In the genomic region with DNA sequence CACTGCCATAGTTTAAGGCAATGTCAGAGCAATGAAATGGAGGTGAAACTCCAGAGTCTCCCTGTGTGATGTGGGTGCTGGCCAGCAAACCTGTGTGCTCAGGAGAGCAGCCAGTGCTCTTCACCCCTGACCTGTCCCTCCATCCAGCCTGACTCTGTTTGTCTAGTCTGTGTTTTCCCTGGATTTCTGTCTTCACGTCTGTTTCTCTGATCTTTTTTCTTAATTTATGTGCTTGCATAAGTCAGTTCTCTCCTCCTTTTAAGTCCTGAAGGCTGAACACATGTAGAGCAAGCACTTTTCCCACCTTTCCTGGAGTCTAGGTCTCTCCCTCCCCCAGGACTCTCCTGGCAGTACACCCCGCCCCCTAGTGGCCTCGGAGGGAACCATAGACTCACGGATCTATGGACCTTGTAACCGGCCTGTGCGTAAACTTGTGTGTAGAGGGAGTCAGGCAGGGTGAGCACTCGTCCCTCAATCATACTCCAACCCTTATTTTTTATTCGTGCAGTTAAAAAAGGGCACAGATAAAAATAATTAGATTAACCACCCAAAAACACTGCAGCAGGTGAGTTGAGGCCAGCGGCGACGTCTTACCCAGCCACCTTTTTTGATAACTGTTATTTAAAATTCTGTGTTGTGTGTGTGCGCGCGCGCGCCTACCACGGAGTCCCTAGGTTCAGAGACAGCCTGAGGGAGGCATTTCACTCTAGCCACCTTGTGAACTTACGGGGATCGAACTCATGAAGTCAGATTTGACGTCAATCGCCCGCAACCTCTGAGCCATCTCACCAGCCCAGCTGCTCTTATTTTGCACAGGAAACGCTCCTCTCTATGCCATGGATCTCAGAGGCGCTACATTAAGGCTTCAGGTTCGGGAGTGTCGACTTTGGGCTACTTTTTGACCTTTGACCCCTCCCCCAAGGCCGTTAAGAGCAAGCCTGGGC, we compare ENCODE assay signal across 8 mouse cellular contexts. TPM values are rescaled to one million over a fixed set of nuclear protein-coding genes. Genes with fewer than 3 reads are reported as not detected.
DNase-seq lines count a peak whose midpoint lies in the region; ATAC-seq lines count a peak whose summit lies in the region.

No protein-coding gene starts in this region.

- peak; percentile 93 to 98 for DNase-seq in adrenal gland, adult (ENCODE audit: inconsistent age in 2 of 2, low spot score in 1 of 2)
- DNase-seq in embryo, embryonic 10.5 days (ENCODE audit: low spot score), result peak; percentile 98
- peak; percentile 84 for DNase-seq in gastrocnemius, postnatal 25 days
- DNase-seq in left cerebral cortex, postnatal 4 days, result peak; percentile 93
- DNase-seq in midbrain, embryonic 11.5 days (ENCODE audit: low spot score, missing footprints), result peak; percentile 99
- DNase-seq in right cerebral cortex, postnatal 4 days, result peak; percentile 91

- ATAC-seq in intestine, embryonic 15.5 days, result peak; percentile 71
- peak; percentile 54 for ATAC-seq in midbrain, embryonic 11.5 days (ENCODE audit: low FRiP score)
- no peak for ATAC-seq in activated CD4-positive, CD25-positive, alpha-beta regulatory T cell, adult 4 months

- peak overlapping the region; percentile 85 for H3K27ac ChIP-seq in intestine, embryonic 15.5 days
- H3K27ac ChIP-seq in midbrain, embryonic 11.5 days (ENCODE audit: low read depth, low read length), result peak overlapping the region; percentile 33; the same call in 1 of the 2 replicates

- H3K9ac ChIP-seq in intestine, embryonic 15.5 days, result peak overlapping the region; percentile 57
- H3K9ac ChIP-seq in midbrain, embryonic 11.5 days (ENCODE audit: low read length), result peak overlapping the region; percentile 1; the same call in 1 of the 2 replicates

- no peaks in the 10 kb centered on the region for H3K27me3 ChIP-seq in intestine, embryonic 15.5 days (replicated peaks)
- H3K27me3 ChIP-seq in midbrain, embryonic 11.5 days (ENCODE audit: control insufficient read depth, insufficient read depth, low read length), result no peaks in the 10 kb centered on the region

- no peaks in the 10 kb centered on the region for H3K9me3 ChIP-seq in intestine, embryonic 15.5 days
- no peaks in the 10 kb centered on the region for H3K9me3 ChIP-seq in midbrain, embryonic 11.5 days (ENCODE audit: control insufficient read depth, low read length)

- peak overlapping the region; percentile 90 for H3K4me3 ChIP-seq in intestine, embryonic 15.5 days (replicated peaks)
- H3K4me3 ChIP-seq in midbrain, embryonic 11.5 days (ENCODE audit: low read depth, low read length), result peak overlapping the region; percentile 97

- H3K4me1 ChIP-seq in intestine, embryonic 15.5 days (replicated peaks), result peaks cover 32% of the 10 kb centered on the region
- H3K4me1 ChIP-seq in midbrain, embryonic 11.5 days (ENCODE audit: control insufficient read depth, insufficient read depth, low read length), result peaks cover 28% of the 10 kb centered on the region

- peaks cover 6% of the 10 kb centered on the region; the same call in 1 of the 2 replicates for H3K36me3 ChIP-seq in intestine, embryonic 15.5 days
- no peaks in the 10 kb centered on the region for H3K36me3 ChIP-seq in midbrain, embryonic 11.5 days (ENCODE audit: control insufficient read depth, insufficient read depth, low read length)

- intact Hi-C loops in left cerebral cortex, postnatal 4 days (cut with DNase I), result loop anchor here (10.0 kb wide), 1 partner anchor 130 kb away; a partner anchor contains a TSS

- WGBS in intestine, embryonic 15.5 days, result 2% methylated on average over 27 of the region's 27 CpGs
- 2% methylated on average over 27 of the region's 27 CpGs for WGBS in midbrain, embryonic 11.5 days

- peak overlapping the region; percentile 63 for H3K4me2 ChIP-seq in intestine, embryonic 15.5 days (replicated peaks)
- peak overlapping the region; percentile 33 for H3K4me2 ChIP-seq in midbrain, embryonic 11.5 days

RNA-seq across cellular contexts. Expression of a gene that starts 1.0 kb away (rescaled TPM):
- total RNA-seq in gastrocnemius, postnatal 25 days (2021), result 100 to 1,000 TPM in 1 of 2 experiments, 10 to 100 TPM in 1; 99.8 to 120 TPM
- polyA plus RNA-seq in intestine, embryonic 15.5 days (2015; fragmentation: Nextera tagmentation; extraction: Ambion mirVana), result 14.4 and 21.2 TPM in 2 replicates
- 100 to 1,000 TPM; 100 to 111 TPM for total RNA-seq in left cerebral cortex, postnatal 4 days (2021)
- polyA plus RNA-seq in midbrain, embryonic 11.5 days (2014; fragmentation: Nextera tagmentation; extraction: Ambion mirVana), result 18.5 and 23.1 TPM in 2 replicates
- 10 to 100 TPM; 22.1 to 25.4 TPM for polyA plus RNA-seq in activated CD4-positive, CD25-positive, alpha-beta regulatory T cell, adult 4 months (2017; shearing (Covaris generic))

RNA-seq across cellular contexts. Expression of a gene that starts 9.2 kb away (rescaled TPM):
- total RNA-seq in gastrocnemius, postnatal 25 days (2021), result 1 to 10 TPM; 5.6 to 6.7 TPM
- polyA plus RNA-seq in intestine, embryonic 15.5 days (2015; fragmentation: Nextera tagmentation; extraction: Ambion mirVana), result 12.8 and 14.0 TPM in 2 replicates
- total RNA-seq in left cerebral cortex, postnatal 4 days (2021), result 10 to 100 TPM; 28.8 to 30.8 TPM
- polyA plus RNA-seq in midbrain, embryonic 11.5 days (2014; fragmentation: Nextera tagmentation; extraction: Ambion mirVana), result 7.0 and 7.3 TPM in 2 replicates
- polyA plus RNA-seq in activated CD4-positive, CD25-positive, alpha-beta regulatory T cell, adult 4 months (2017; shearing (Covaris generic)), result 10 to 100 TPM; 26.8 to 32.5 TPM

RNA-seq across cellular contexts. Expression of a gene that starts 23.8 kb away (rescaled TPM):
- total RNA-seq in gastrocnemius, postnatal 25 days (2021), result 100 to 1,000 TPM; 634 to 665 TPM
- 701 and 737 TPM in 2 replicates for polyA plus RNA-seq in intestine, embryonic 15.5 days (2015; fragmentation: Nextera tagmentation; extraction: Ambion mirVana)
- total RNA-seq in left cerebral cortex, postnatal 4 days (2021), result 100 to 1,000 TPM; 247 to 270 TPM
- 329 and 355 TPM in 2 replicates for polyA plus RNA-seq in midbrain, embryonic 11.5 days (2014; fragmentation: Nextera tagmentation; extraction: Ambion mirVana)
- polyA plus RNA-seq in activated CD4-positive, CD25-positive, alpha-beta regulatory T cell, adult 4 months (2017; shearing (Covaris generic)), result 100 to 1,000 TPM; 338 to 428 TPM

RNA-seq across cellular contexts. Expression of a gene that starts 26.0 kb away (rescaled TPM):
- 1 to 10 TPM; 1.2 to 1.6 TPM for total RNA-seq in gastrocnemius, postnatal 25 days (2021)
- 4.8 and 5.1 TPM in 2 replicates for polyA plus RNA-seq in intestine, embryonic 15.5 days (2015; fragmentation: Nextera tagmentation; extraction: Ambion mirVana)
- 100 to 1,000 TPM; 299 to 316 TPM for total RNA-seq in left cerebral cortex, postnatal 4 days (2021)
- polyA plus RNA-seq in midbrain, embryonic 11.5 days (2014; fragmentation: Nextera tagmentation; extraction: Ambion mirVana), result 11.1 and 11.8 TPM in 2 replicates
- under 1 TPM; 0.74 to 0.96 TPM for polyA plus RNA-seq in activated CD4-positive, CD25-positive, alpha-beta regulatory T cell, adult 4 months (2017; shearing (Covaris generic))

RNA-seq across cellular contexts. Expression of a gene that starts 33.5 kb away (rescaled TPM):
- 10 to 100 TPM; 33.7 to 34.8 TPM for total RNA-seq in gastrocnemius, postnatal 25 days (2021)
- 14.1 and 16.1 TPM in 2 replicates for polyA plus RNA-seq in intestine, embryonic 15.5 days (2015; fragmentation: Nextera tagmentation; extraction: Ambion mirVana)
- total RNA-seq in left cerebral cortex, postnatal 4 days (2021), result 100 to 1,000 TPM; 158 to 163 TPM
- 66.0 and 71.3 TPM in 2 replicates for polyA plus RNA-seq in midbrain, embryonic 11.5 days (2014; fragmentation: Nextera tagmentation; extraction: Ambion mirVana)
- 1 to 10 TPM; 7.3 to 9.2 TPM for polyA plus RNA-seq in activated CD4-positive, CD25-positive, alpha-beta regulatory T cell, adult 4 months (2017; shearing (Covaris generic))
